Mouse (Mus musculus): ENCODE data around the gene Inpp5d. TPM values are rescaled to one million over a fixed set of nuclear protein-coding genes. Genes with fewer than 3 reads are reported as not detected.

Inpp5d gene
- total and polyA plus RNA-seq, 2 experiments from 2014 or later = 3.1 to 6.4 TPM

DNA sequence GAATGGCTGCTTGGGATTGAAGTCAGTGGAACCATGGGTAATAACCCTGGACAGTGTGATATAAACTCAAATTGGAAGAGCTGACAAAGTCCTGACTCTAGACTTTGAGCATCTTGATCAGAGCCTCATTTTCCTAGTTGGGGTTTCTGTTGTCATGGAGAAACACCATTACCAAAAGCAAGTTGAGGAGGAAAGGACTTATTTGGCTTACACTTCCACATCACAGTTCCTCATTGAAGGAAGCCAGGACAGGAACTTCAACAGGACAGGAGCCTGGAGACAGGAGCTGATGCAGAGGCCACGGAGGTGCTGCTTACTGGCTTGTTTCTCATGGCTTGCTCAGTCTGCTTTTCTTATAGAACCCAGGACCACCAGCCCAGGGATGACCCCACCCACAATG, 31.3 kb downstream of the Inpp5d start:
- H3K4me3 ChIP-seq (ENCODE audit: low read depth, low read length) = no peak overlapping the region
- no peak overlapping the region for H3K4me2 ChIP-seq (ENCODE audit: low read depth, low read length, poor library complexity, severe bottlenecking)
- H3K9me3 ChIP-seq (ENCODE audit: low read length) = no peaks in the 10 kb centered on the region
- no peaks in the 10 kb centered on the region for H3K4me1 ChIP-seq (ENCODE audit: insufficient read depth, low read length)
- no peak for TF ChIP-seq CTCF (IDR thresholded peaks at IDR 0.05)
- DNase-seq (ENCODE audit: low spot score) (no peak), ATAC-seq (ENCODE audit: low FRiP score) (no peak)
- no peak overlapping the region for H3K9ac ChIP-seq (replicated peaks; ENCODE audit: low read length, poor library complexity, severe bottlenecking)
- H3K27ac ChIP-seq (ENCODE audit: low read depth, low read length) = no peak overlapping the region
- H3K27me3 ChIP-seq (ENCODE audit: insufficient read depth, low read length) = no peaks in the 10 kb centered on the region
- no peaks in the 10 kb centered on the region for H3K36me3 ChIP-seq (ENCODE audit: insufficient read depth, low read length)
- WGBS = 82% methylated on average over 1 of the region's 1 CpGs

DNA sequence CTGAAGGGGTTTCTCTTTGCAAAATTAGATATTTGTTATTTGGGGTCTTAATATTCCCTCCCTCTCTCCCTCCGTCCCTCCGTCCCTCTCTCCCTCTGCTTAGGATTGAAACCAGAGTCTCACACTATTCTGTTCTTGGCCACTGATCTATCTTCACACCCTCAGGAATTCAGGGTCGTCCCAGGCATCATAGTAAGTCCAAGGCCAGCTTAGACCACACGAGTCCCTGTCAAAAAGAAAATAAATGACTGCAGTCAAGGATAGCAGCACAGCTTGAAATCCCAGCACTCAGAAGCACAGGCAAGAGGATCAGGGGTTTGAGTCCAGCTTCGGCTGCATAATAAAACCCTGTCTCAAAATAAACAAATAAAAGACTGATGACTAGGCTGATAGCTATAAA, 35.0 kb downstream of the Inpp5d start:
- 62% methylated on average over 5 of the region's 5 CpGs for WGBS
- TF ChIP-seq CTCF (IDR thresholded peaks at IDR 0.05) = no peak
- no peak overlapping the region for H3K4me2 ChIP-seq (ENCODE audit: low read depth, low read length, poor library complexity, severe bottlenecking)
- H3K4me1 ChIP-seq (ENCODE audit: insufficient read depth, low read length) = peaks cover 8% of the 10 kb centered on the region; the same call in 1 of the 2 replicates
- no peak overlapping the region for H3K27ac ChIP-seq (ENCODE audit: low read depth, low read length)
- no peaks in the 10 kb centered on the region for H3K27me3 ChIP-seq (ENCODE audit: insufficient read depth, low read length)
- no peak overlapping the region for H3K4me3 ChIP-seq (ENCODE audit: low read depth, low read length)
- no peak overlapping the region for H3K9ac ChIP-seq (replicated peaks; ENCODE audit: low read length, poor library complexity, severe bottlenecking)
- no peaks in the 10 kb centered on the region for H3K36me3 ChIP-seq (ENCODE audit: insufficient read depth, low read length)
- H3K9me3 ChIP-seq (ENCODE audit: low read length) = no peaks in the 10 kb centered on the region
- DNase-seq (ENCODE audit: low spot score) = no peak
- ATAC-seq (ENCODE audit: low FRiP score) = no peak

DNA sequence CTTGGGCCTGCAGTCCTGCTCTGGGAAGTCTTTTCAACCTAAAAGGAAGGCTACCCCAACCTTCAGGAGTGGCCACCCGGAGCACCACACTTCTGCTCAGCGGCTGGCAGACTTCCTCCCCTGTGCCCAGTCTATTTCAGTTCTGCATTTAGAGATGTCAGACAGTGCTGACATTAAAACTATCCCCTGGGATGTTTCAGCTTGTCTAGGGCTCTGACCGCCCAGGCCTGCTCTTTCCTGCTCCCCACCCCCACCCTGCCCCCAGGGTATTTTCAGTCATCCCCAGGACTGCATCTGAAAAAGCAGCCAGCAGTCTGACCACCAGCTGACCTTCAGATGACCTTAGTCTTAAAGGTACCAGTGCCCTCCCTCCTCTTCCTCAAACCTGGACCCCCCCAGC, 38.0 kb downstream of the Inpp5d start:
- Histone ChIP-seq H3K4me2 (ENCODE audit: low read depth, low read length, poor library complexity, severe bottlenecking) (no peak overlapping the region), H3K36me3 (ENCODE audit: insufficient read depth, low read length) (no peaks in the 10 kb centered on the region), H3K9ac (replicated peaks; ENCODE audit: low read length, poor library complexity, severe bottlenecking) (no peak overlapping the region), H3K4me3 (ENCODE audit: low read depth, low read length) (no peak overlapping the region), H3K9me3 (ENCODE audit: low read length) (no peaks in the 10 kb centered on the region), H3K27ac (ENCODE audit: low read depth, low read length) (peak overlapping the region; percentile 57; the same call in 1 of the 2 replicates), H3K27me3 (ENCODE audit: insufficient read depth, low read length) (no peaks in the 10 kb centered on the region), H3K4me1 (ENCODE audit: insufficient read depth, low read length) (peaks cover 8% of the 10 kb centered on the region; the same call in 1 of the 2 replicates)
- DNase-seq (ENCODE audit: low spot score) (no peak), ATAC-seq (ENCODE audit: low FRiP score) (no peak)
- TF ChIP-seq CTCF (IDR thresholded peaks at IDR 0.05) = no peak
- 47% methylated on average over 3 of the region's 3 CpGs for WGBS

DNA sequence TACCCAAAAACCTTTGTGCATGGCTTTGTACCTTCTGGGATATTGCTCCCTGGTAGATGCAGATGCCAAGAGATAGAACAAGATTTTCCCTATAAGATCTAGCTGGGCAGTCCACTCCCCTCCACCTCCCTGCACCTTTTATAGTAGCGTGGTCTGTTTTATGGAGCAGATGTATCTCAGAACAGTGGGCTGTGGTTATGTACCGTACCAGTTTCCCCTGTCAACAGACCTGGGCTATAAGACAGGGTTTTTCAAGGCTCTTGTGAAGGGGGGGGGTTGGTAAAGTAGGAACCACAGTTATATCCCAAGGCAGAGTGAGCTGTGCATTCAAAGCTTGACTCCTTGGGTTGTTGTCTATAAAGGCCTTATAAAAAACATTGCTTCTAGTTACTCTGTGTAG, 38.4 kb downstream of the Inpp5d start:
- WGBS = 96% methylated on average over 2 of the region's 2 CpGs
- Histone ChIP-seq H3K36me3 (ENCODE audit: insufficient read depth, low read length) (no peaks in the 10 kb centered on the region), H3K27ac (ENCODE audit: low read depth, low read length) (no peak overlapping the region), H3K9me3 (ENCODE audit: low read length) (no peaks in the 10 kb centered on the region), H3K4me2 (ENCODE audit: low read depth, low read length, poor library complexity, severe bottlenecking) (no peak overlapping the region), H3K4me3 (ENCODE audit: low read depth, low read length) (no peak overlapping the region), H3K9ac (replicated peaks; ENCODE audit: low read length, poor library complexity, severe bottlenecking) (no peak overlapping the region), H3K4me1 (ENCODE audit: insufficient read depth, low read length) (peaks cover 8% of the 10 kb centered on the region; the same call in 1 of the 2 replicates), H3K27me3 (ENCODE audit: insufficient read depth, low read length) (no peaks in the 10 kb centered on the region)
- DNase-seq (ENCODE audit: low spot score) (no peak), ATAC-seq (ENCODE audit: low FRiP score) (no peak)
- no peak for TF ChIP-seq CTCF (IDR thresholded peaks at IDR 0.05)

DNA sequence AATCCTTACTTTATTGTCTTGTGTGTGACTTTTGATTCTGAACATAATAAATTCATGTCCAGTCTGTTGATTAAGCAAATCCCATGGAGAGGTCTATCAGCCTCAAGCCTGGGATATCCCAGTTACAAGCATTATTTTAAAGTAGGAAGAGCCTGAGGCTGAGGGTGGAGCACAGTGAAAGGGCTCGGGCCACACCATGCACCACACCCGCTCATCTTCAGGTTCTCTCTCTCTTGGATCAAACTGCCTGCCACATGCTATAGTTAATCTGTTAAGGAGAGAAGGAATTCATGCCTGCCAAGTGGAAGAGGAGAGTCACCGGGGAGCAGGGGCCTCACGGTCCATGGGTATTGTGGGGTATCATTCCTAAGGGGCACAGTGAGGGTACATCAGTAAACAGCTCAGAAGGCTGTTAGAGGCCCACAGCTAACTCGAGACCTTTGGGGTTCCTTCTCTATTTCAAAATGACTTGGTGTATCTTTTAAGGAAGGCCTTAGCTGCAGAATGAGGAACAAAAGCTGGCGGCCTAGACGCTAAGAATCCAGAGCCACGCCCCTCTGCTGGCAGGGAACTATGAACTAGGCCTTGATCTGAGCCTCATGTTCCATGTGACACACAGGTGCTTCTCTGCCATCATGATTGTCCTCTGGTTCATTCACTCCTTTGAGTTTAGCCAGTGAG, 39.0 kb downstream of the Inpp5d start:
- H3K4me1 ChIP-seq (ENCODE audit: insufficient read depth, low read length) = peaks cover 8% of the 10 kb centered on the region; the same call in 1 of the 2 replicates
- H3K27ac ChIP-seq (ENCODE audit: low read depth, low read length) = no peak overlapping the region
- no peak overlapping the region for H3K4me2 ChIP-seq (ENCODE audit: low read depth, low read length, poor library complexity, severe bottlenecking)
- 76% methylated on average over 8 of the region's 8 CpGs for WGBS
- H3K9me3 ChIP-seq (ENCODE audit: low read length) = no peaks in the 10 kb centered on the region
- ATAC-seq (ENCODE audit: low FRiP score) (no peak), DNase-seq (ENCODE audit: low spot score) (no peak)
- no peak for TF ChIP-seq CTCF (IDR thresholded peaks at IDR 0.05)
- H3K36me3 ChIP-seq (ENCODE audit: insufficient read depth, low read length) = no peaks in the 10 kb centered on the region
- no peak overlapping the region for H3K9ac ChIP-seq (replicated peaks; ENCODE audit: low read length, poor library complexity, severe bottlenecking)
- no peak overlapping the region for H3K4me3 ChIP-seq (ENCODE audit: low read depth, low read length)
- no peaks in the 10 kb centered on the region for H3K27me3 ChIP-seq (ENCODE audit: insufficient read depth, low read length)

- no peak overlapping the region for H3K4me3 ChIP-seq (ENCODE audit: low read depth, low read length)
- H3K27me3 ChIP-seq (ENCODE audit: insufficient read depth, low read length) = no peaks in the 10 kb centered on the region
- peaks cover 8% of the 10 kb centered on the region; the same call in 1 of the 2 replicates for H3K4me1 ChIP-seq (ENCODE audit: insufficient read depth, low read length)
- H3K36me3 ChIP-seq (ENCODE audit: insufficient read depth, low read length) = no peaks in the 10 kb centered on the region
- H3K4me2 ChIP-seq (ENCODE audit: low read depth, low read length, poor library complexity, severe bottlenecking) = no peak overlapping the region
- WGBS = 83% methylated on average over 4 of the region's 4 CpGs
- no peak for TF ChIP-seq CTCF (IDR thresholded peaks at IDR 0.05)
- H3K9me3 ChIP-seq (ENCODE audit: low read length) = no peaks in the 10 kb centered on the region
- H3K27ac ChIP-seq (ENCODE audit: low read depth, low read length) = no peak overlapping the region
- H3K9ac ChIP-seq (replicated peaks; ENCODE audit: low read length, poor library complexity, severe bottlenecking) = no peak overlapping the region
- ATAC-seq (ENCODE audit: low FRiP score) = no peak
- DNase-seq (ENCODE audit: low spot score) = no peak
These were observed 39.5 kb downstream of the Inpp5d start for GRCm38 (mm10) chr1:87659618-87659960.

All from midbrain, postnatal 0 days (tissue).